Mouse (Mus musculus): ENCODE data around the gene Rai14. TPM values are rescaled to one million over a fixed set of nuclear protein-coding genes. Genes with fewer than 3 reads are reported as not detected.

Gene Rai14
- polyA plus RNA-seq, 2 experiments: 2.9 to 3.7 TPM

- no peak for DNase-seq (ENCODE audit: low read depth in 3 of 3, low spot score in 3 of 3)
- H3K27ac ChIP-seq: no peak overlapping the region
- no peak overlapping the region for H3K4me2 ChIP-seq (ENCODE audit: low read depth)
Observed at GRCm38 (mm10) chr15:10696478-10697234, 17.8 kb downstream of the Rai14 start.

GRCm38 (mm10) chr15:10692627-10693026 is 21.8 kb downstream of the Rai14 start:
- Histone ChIP-seq H3K9ac (replicated peaks) (no peak overlapping the region), H3K36me3 (replicated peaks; ENCODE audit: control insufficient read depth, insufficient read depth, low read depth) (no peaks in the 10 kb centered on the region), H3K4me1 (replicated peaks; ENCODE audit: control insufficient read depth in 2 of 2, insufficient read depth in 2 of 2, low read length in 1 of 2) (peaks cover 0 to 15% of the 10 kb centered on the region in 2 experiments; a peak in 2 of 4 replicates), H3K4me2 (ENCODE audit: low read depth) (no peak overlapping the region), H3K27ac (no peak overlapping the region), H3K4me3 (ENCODE audit: insufficient read depth in 1 of 2, low read depth in 2 of 2, low read length in 2 of 2) (no peak overlapping the region), H3K9me3 (ENCODE audit: control insufficient read depth, low read length) (no peaks in the 10 kb centered on the region), H3K27me3 (ENCODE audit: control insufficient read depth, insufficient read depth, low read length) (no peaks in the 10 kb centered on the region)
- DNase-seq (ENCODE audit: low read depth in 3 of 3, low spot score in 3 of 3) (no peak), ATAC-seq (ENCODE audit: insufficient read depth) (no peak)
- 62% methylated on average over 4 of the region's 4 CpGs for WGBS (ENCODE audit: insufficient replicate concordance)
- no peak for TF ChIP-seq EP300 (IDR thresholded peaks at IDR 0.05; ENCODE audit: low read depth)
- no peak for TF ChIP-seq CTCF (IDR thresholded peaks at IDR 0.05; ENCODE audit: low read depth)

More at GRCm38 (mm10) chr15:10696478-10697234, 17.8 kb downstream of the Rai14 start:
- TF ChIP-seq EP300 (IDR thresholded peaks at IDR 0.05; ENCODE audit: low read depth): no peak
- TF ChIP-seq CTCF (IDR thresholded peaks at IDR 0.05; ENCODE audit: low read depth): no peak
- no peak overlapping the region for H3K4me3 ChIP-seq (ENCODE audit: insufficient read depth in 1 of 2, low read depth in 2 of 2, low read length in 2 of 2)
- WGBS (ENCODE audit: insufficient replicate concordance): 53% methylated on average over 8 of the region's 8 CpGs
- ATAC-seq (ENCODE audit: insufficient read depth): peak; percentile 28; the same call in 1 of the 2 replicates
- H3K9me3 ChIP-seq (ENCODE audit: control insufficient read depth, low read length): no peaks in the 10 kb centered on the region
- H3K9ac ChIP-seq (replicated peaks): no peak overlapping the region
- H3K4me1 ChIP-seq (replicated peaks; ENCODE audit: control insufficient read depth in 2 of 2, insufficient read depth in 2 of 2, low read length in 1 of 2): peaks cover 0 to 4% of the 10 kb centered on the region in 2 experiments; a peak in 1 of 4 replicates
- H3K27me3 ChIP-seq (ENCODE audit: control insufficient read depth, insufficient read depth, low read length): no peaks in the 10 kb centered on the region
- H3K36me3 ChIP-seq (replicated peaks; ENCODE audit: control insufficient read depth, insufficient read depth, low read depth): no peaks in the 10 kb centered on the region

GRCm38 (mm10) chr15:10691481-10691880 is 22.9 kb downstream of the Rai14 start:
- no peak overlapping the region for H3K27ac ChIP-seq
- no peak overlapping the region for H3K4me2 ChIP-seq (ENCODE audit: low read depth)
- peaks cover 0 to 13% of the 10 kb centered on the region in 2 experiments; a peak in 2 of 4 replicates for H3K4me1 ChIP-seq (replicated peaks; ENCODE audit: control insufficient read depth in 2 of 2, insufficient read depth in 2 of 2, low read length in 1 of 2)
- ATAC-seq (ENCODE audit: insufficient read depth): no peak
- H3K9ac ChIP-seq (replicated peaks): no peak overlapping the region
- TF ChIP-seq CTCF (IDR thresholded peaks at IDR 0.05; ENCODE audit: low read depth): no peak
- no peak for TF ChIP-seq EP300 (IDR thresholded peaks at IDR 0.05; ENCODE audit: low read depth)
- DNase-seq (ENCODE audit: low read depth in 3 of 3, low spot score in 3 of 3): no peak
- no peaks in the 10 kb centered on the region for H3K36me3 ChIP-seq (replicated peaks; ENCODE audit: control insufficient read depth, insufficient read depth, low read depth)
- no peak overlapping the region for H3K4me3 ChIP-seq (ENCODE audit: insufficient read depth in 1 of 2, low read depth in 2 of 2, low read length in 2 of 2)
- 59% methylated on average over 6 of the region's 6 CpGs for WGBS (ENCODE audit: insufficient replicate concordance)
- H3K9me3 ChIP-seq (ENCODE audit: control insufficient read depth, low read length): no peaks in the 10 kb centered on the region
- H3K27me3 ChIP-seq (ENCODE audit: control insufficient read depth, insufficient read depth, low read length): no peaks in the 10 kb centered on the region

GRCm38 (mm10) chr15:10690973-10691372 is 23.5 kb downstream of the Rai14 start:
- DNase-seq (ENCODE audit: low read depth in 3 of 3, low spot score in 3 of 3): no peak
- Histone ChIP-seq H3K27me3 (ENCODE audit: control insufficient read depth, insufficient read depth, low read length) (no peaks in the 10 kb centered on the region), H3K27ac (0 out of 2 replicates have a peak overlapping the region, but pooled peaks have one; percentile 22), H3K4me3 (ENCODE audit: insufficient read depth in 1 of 2, low read depth in 2 of 2, low read length in 2 of 2) (no peak overlapping the region), H3K9me3 (ENCODE audit: control insufficient read depth, low read length) (no peaks in the 10 kb centered on the region), H3K9ac (replicated peaks) (no peak overlapping the region), H3K4me1 (replicated peaks; ENCODE audit: control insufficient read depth in 2 of 2, insufficient read depth in 2 of 2, low read length in 1 of 2) (peaks cover 0 to 15% of the 10 kb centered on the region in 2 experiments; a peak in 2 of 4 replicates), H3K36me3 (replicated peaks; ENCODE audit: control insufficient read depth, insufficient read depth, low read depth) (no peaks in the 10 kb centered on the region), H3K4me2 (ENCODE audit: low read depth) (peak overlapping the region; percentile 18)
- ATAC-seq (ENCODE audit: insufficient read depth): no peak
- TF ChIP-seq EP300 (IDR thresholded peaks at IDR 0.05; ENCODE audit: low read depth): no peak
- TF ChIP-seq CTCF (IDR thresholded peaks at IDR 0.05; ENCODE audit: low read depth): no peak
- WGBS (ENCODE audit: insufficient replicate concordance): 63% methylated on average over 5 of the region's 5 CpGs

GRCm38 (mm10) chr15:10690219-10690618 is 24.2 kb downstream of the Rai14 start:
- no peak for TF ChIP-seq EP300 (IDR thresholded peaks at IDR 0.05; ENCODE audit: low read depth)
- no peak for TF ChIP-seq CTCF (IDR thresholded peaks at IDR 0.05; ENCODE audit: low read depth)
- Histone ChIP-seq H3K4me2 (ENCODE audit: low read depth) (peak overlapping the region; percentile 18), H3K27me3 (ENCODE audit: control insufficient read depth, insufficient read depth, low read length) (no peaks in the 10 kb centered on the region), H3K36me3 (replicated peaks; ENCODE audit: control insufficient read depth, insufficient read depth, low read depth) (no peaks in the 10 kb centered on the region), H3K4me3 (ENCODE audit: insufficient read depth in 1 of 2, low read depth in 2 of 2, low read length in 2 of 2) (no peak overlapping the region), H3K9me3 (ENCODE audit: control insufficient read depth, low read length) (no peaks in the 10 kb centered on the region), H3K27ac (no peak overlapping the region; the same call in 1 of the 2 replicates), H3K4me1 (replicated peaks; ENCODE audit: control insufficient read depth in 2 of 2, insufficient read depth in 2 of 2, low read length in 1 of 2) (peaks cover 0 to 18% of the 10 kb centered on the region in 2 experiments; a peak in 2 of 4 replicates), H3K9ac (replicated peaks) (no peak overlapping the region)
- ATAC-seq (ENCODE audit: insufficient read depth) (peak; percentile 71), DNase-seq (ENCODE audit: low read depth in 3 of 3, low spot score in 3 of 3) (peak in 2 of 3 experiments; percentile 22 to 30)
- whole genome bisulfite sequencing (ENCODE audit: insufficient replicate concordance): 68% methylated on average over 13 of the region's 13 CpGs
